Mouse (Mus musculus) 416B (cell line): ENCODE results near the gene Lmf2.

Source experiments
- DNase-seq: peaks from one replicate; pipeline ENCODE4 v3.0.0; 2011; ENCODE audit warnings: low read depth

The Lmf2 gene

GRCm38 (mm10) chr15:89316146-89316545, 39.3 kb downstream of the Lmf2 start:
- DNase-seq = peak; percentile 59

GRCm38 (mm10) chr15:89315190-89315731, 40.2 kb downstream of the Lmf2 start, which contains the start of gene Sbf1:
Gene Sbf1 (minus strand): TSS chr15:89315311.
- peak; percentile 97 for DNase-seq

- DNase-seq = no peak
Measured at GRCm38 (mm10) chr15:89314511-89315189, 40.8 kb downstream of the Lmf2 start.

GRCm38 (mm10) chr15:89314107-89314506, 41.4 kb downstream of the Lmf2 start:
- DNase-seq = peak; percentile 12

GRCm38 (mm10) chr15:89313359-89313758, 42.1 kb downstream of the Lmf2 start:
- DNase-seq = no peak

GRCm38 (mm10) chr15:89309962-89310498, 45.4 kb downstream of the Lmf2 start:
- DNase-seq = peak; percentile 96

GRCm38 (mm10) chr15:89308406-89309139, 46.9 kb downstream of the Lmf2 start:
- DNase-seq = no peak

- DNase-seq = no peak
Measured at GRCm38 (mm10) chr15:89307461-89307860, 48.0 kb downstream of the Lmf2 start.

GRCm38 (mm10) chr15:89305966-89306365, 49.5 kb downstream of the Lmf2 start:
- no peak for DNase-seq
